Mouse (Mus musculus): ENCODE results near the gene Hexim2. TPM values are rescaled to one million over a fixed set of nuclear protein-coding genes. Genes with fewer than 3 reads are reported as not detected.

Hexim2 gene
- total and polyA plus RNA-seq, 2 experiments from 2014 or later = 27.9 to 30.8 TPM

- 2% methylated on average over 25 of the region's 25 CpGs for WGBS
- Histone ChIP-seq H3K27me3 (ENCODE audit: insufficient read depth, low read length) (no peaks in the 10 kb centered on the region), H3K9me3 (ENCODE audit: low read length) (no peaks in the 10 kb centered on the region), H3K27ac (ENCODE audit: low read depth, low read length) (no peak overlapping the region), H3K4me2 (ENCODE audit: low read depth) (peak overlapping the region; percentile 43), H3K4me1 (ENCODE audit: insufficient read depth) (no peaks in the 10 kb centered on the region), H3K36me3 (ENCODE audit: insufficient read depth) (no peaks in the 10 kb centered on the region), H3K4me3 (ENCODE audit: low read depth, low read length) (0 out of 2 replicates have a peak overlapping the region, but pooled peaks have one; percentile 12), H3K9ac (no peak overlapping the region)
- peak; percentile 84 for DNase-seq
- TF ChIP-seq CTCF (IDR thresholded peaks at IDR 0.05; ENCODE audit: low read depth) = peak; percentile 88
- ATAC-seq = peak; percentile 95
These were observed 26.6 kb downstream of the Hexim2 start for GRCm38 (mm10) chr11:103158621-103159478.

- no peaks in the 10 kb centered on the region for H3K27me3 ChIP-seq (ENCODE audit: insufficient read depth, low read length)
- no peaks in the 10 kb centered on the region for H3K36me3 ChIP-seq (ENCODE audit: insufficient read depth)
- H3K9me3 ChIP-seq (ENCODE audit: low read length) = no peaks in the 10 kb centered on the region
- no peak overlapping the region for H3K9ac ChIP-seq
- no peak overlapping the region for H3K4me3 ChIP-seq (ENCODE audit: low read depth, low read length)
- no peak for ATAC-seq
- no peak overlapping the region for H3K4me2 ChIP-seq (ENCODE audit: low read depth)
- H3K27ac ChIP-seq (ENCODE audit: low read depth, low read length) = no peak overlapping the region
- TF ChIP-seq CTCF (IDR thresholded peaks at IDR 0.05; ENCODE audit: low read depth) = no peak
- DNase-seq = no peak
- no peaks in the 10 kb centered on the region for H3K4me1 ChIP-seq (ENCODE audit: insufficient read depth)
- WGBS = 90% methylated on average over 11 of the region's 11 CpGs
These were observed 28.5 kb downstream of the Hexim2 start for GRCm38 (mm10) chr11:103160738-103161137.

- Histone ChIP-seq H3K9ac (no peak overlapping the region), H3K4me1 (ENCODE audit: insufficient read depth) (no peaks in the 10 kb centered on the region), H3K4me3 (ENCODE audit: low read depth, low read length) (no peak overlapping the region), H3K4me2 (ENCODE audit: low read depth) (no peak overlapping the region), H3K27ac (ENCODE audit: low read depth, low read length) (no peak overlapping the region), H3K27me3 (ENCODE audit: insufficient read depth, low read length) (no peaks in the 10 kb centered on the region), H3K36me3 (ENCODE audit: insufficient read depth) (no peaks in the 10 kb centered on the region), H3K9me3 (ENCODE audit: low read length) (no peaks in the 10 kb centered on the region)
- DNase-seq = no peak
- no peak for ATAC-seq
- WGBS = 82% methylated on average over 7 of the region's 7 CpGs
- peak; percentile 18; the same call in 1 of the 2 replicates for TF ChIP-seq CTCF (IDR thresholded peaks at IDR 0.05; ENCODE audit: low read depth)
These were observed 29.2 kb downstream of the Hexim2 start for GRCm38 (mm10) chr11:103161449-103161848.

GRCm38 (mm10) chr11:103162132-103162531, 29.9 kb downstream of the Hexim2 start:
- no peaks in the 10 kb centered on the region for H3K4me1 ChIP-seq (ENCODE audit: insufficient read depth)
- no peaks in the 10 kb centered on the region for H3K9me3 ChIP-seq (ENCODE audit: low read length)
- 96% methylated on average over 5 of the region's 5 CpGs for WGBS
- H3K36me3 ChIP-seq (ENCODE audit: insufficient read depth) = no peaks in the 10 kb centered on the region
- ATAC-seq (no peak), DNase-seq (no peak)
- H3K9ac ChIP-seq = no peak overlapping the region
- no peak overlapping the region for H3K27ac ChIP-seq (ENCODE audit: low read depth, low read length)
- H3K27me3 ChIP-seq (ENCODE audit: insufficient read depth, low read length) = no peaks in the 10 kb centered on the region
- TF ChIP-seq CTCF (IDR thresholded peaks at IDR 0.05; ENCODE audit: low read depth) = peak; percentile 38
- no peak overlapping the region for H3K4me2 ChIP-seq (ENCODE audit: low read depth)
- H3K4me3 ChIP-seq (ENCODE audit: low read depth, low read length) = no peak overlapping the region

- H3K9ac ChIP-seq = no peak overlapping the region
- no peaks in the 10 kb centered on the region for H3K27me3 ChIP-seq (ENCODE audit: insufficient read depth, low read length)
- ATAC-seq = no peak
- no peak overlapping the region for H3K4me2 ChIP-seq (ENCODE audit: low read depth)
- TF ChIP-seq CTCF (IDR thresholded peaks at IDR 0.05; ENCODE audit: low read depth) = no peak
- no peaks in the 10 kb centered on the region for H3K36me3 ChIP-seq (ENCODE audit: insufficient read depth)
- no peaks in the 10 kb centered on the region for H3K9me3 ChIP-seq (ENCODE audit: low read length)
- 35% methylated on average over 10 of the region's 10 CpGs for WGBS
- no peaks in the 10 kb centered on the region for H3K4me1 ChIP-seq (ENCODE audit: insufficient read depth)
- H3K4me3 ChIP-seq (ENCODE audit: low read depth, low read length) = no peak overlapping the region
- no peak overlapping the region for H3K27ac ChIP-seq (ENCODE audit: low read depth, low read length)
- no peak for DNase-seq
These were observed 32.2 kb downstream of the Hexim2 start for GRCm38 (mm10) chr11:103164391-103164790.

- H3K27ac ChIP-seq (ENCODE audit: low read depth, low read length) = peak overlapping the region; percentile 16; the same call in 1 of the 2 replicates
- H3K9ac ChIP-seq = no peak overlapping the region
- 0 out of 2 replicates have a peak, but pooled peaks cover 5% of the 10 kb centered on the region for H3K4me1 ChIP-seq (ENCODE audit: insufficient read depth)
- 27% methylated on average over 9 of the region's 9 CpGs for WGBS
- no peaks in the 10 kb centered on the region for H3K27me3 ChIP-seq (ENCODE audit: insufficient read depth, low read length)
- no peak for ATAC-seq
- no peak overlapping the region for H3K4me3 ChIP-seq (ENCODE audit: low read depth, low read length)
- peak; percentile 98 for TF ChIP-seq CTCF (IDR thresholded peaks at IDR 0.05; ENCODE audit: low read depth)
- H3K9me3 ChIP-seq (ENCODE audit: low read length) = no peaks in the 10 kb centered on the region
- H3K36me3 ChIP-seq (ENCODE audit: insufficient read depth) = no peaks in the 10 kb centered on the region
- H3K4me2 ChIP-seq (ENCODE audit: low read depth) = no peak overlapping the region
- peak; percentile 83 for DNase-seq
These were observed 36.6 kb downstream of the Hexim2 start for GRCm38 (mm10) chr11:103168690-103169390.

GRCm38 (mm10) chr11:103169664-103170063, 37.4 kb downstream of the Hexim2 start:
- no peaks in the 10 kb centered on the region for H3K9me3 ChIP-seq (ENCODE audit: low read length)
- no peak overlapping the region for H3K9ac ChIP-seq
- peak overlapping the region; percentile 85 for H3K4me2 ChIP-seq (ENCODE audit: low read depth)
- H3K36me3 ChIP-seq (ENCODE audit: insufficient read depth) = no peaks in the 10 kb centered on the region
- no peak for DNase-seq
- H3K27ac ChIP-seq (ENCODE audit: low read depth, low read length) = no peak overlapping the region
- 0 out of 2 replicates have a peak overlapping the region, but pooled peaks have one; percentile 75 for H3K4me3 ChIP-seq (ENCODE audit: low read depth, low read length)
- no peak for TF ChIP-seq CTCF (IDR thresholded peaks at IDR 0.05; ENCODE audit: low read depth)
- 0 out of 2 replicates have a peak, but pooled peaks cover 5% of the 10 kb centered on the region for H3K4me1 ChIP-seq (ENCODE audit: insufficient read depth)
- H3K27me3 ChIP-seq (ENCODE audit: insufficient read depth, low read length) = no peaks in the 10 kb centered on the region
- WGBS = 81% methylated on average over 5 of the region's 5 CpGs
- ATAC-seq = no peak
